Mouse (Mus musculus): ENCODE results near the gene Dstyk.

- TF ChIP-seq EP300 (IDR thresholded peaks at IDR 0.05; ENCODE audit: insufficient read depth, low read depth, low read length) (no peak), CTCF (IDR thresholded peaks at IDR 0.05) (peak; percentile 35), POLR2A (IDR thresholded peaks at IDR 0.05; ENCODE audit: insufficient read depth, low read depth, low read length) (no peak)
These were observed 52.2 kb downstream of the Dstyk start for GRCm38 (mm10) chr1:132469519-132469918.

Measured in heart, adult 2 months (tissue).